In genomic region chr7:98191571-98192250, GRCm38 (mm10) we compare ENCODE assay signal across 8 mouse cellular contexts. TPM values are rescaled to one million over a fixed set of nuclear protein-coding genes. Genes with fewer than 3 reads are reported as not detected.
DNase-seq lines count a peak whose midpoint lies in the region; ATAC-seq and TF ChIP-seq lines count a peak whose summit lies in the region.
"Had no signal": no experiment of that assay in that cellular context is flagged by ENCODE, and none has a peak within 500 bp of the region (broad histone marks: within the 10 kb centered on the region; RNA-seq: fewer than 3 reads in every experiment).

No protein-coding gene starts in this region.

- peak; percentile 76 for DNase-seq in midbrain, embryonic 11.5 days (ENCODE audit: low spot score, missing footprints)
- DNase-seq in lung, postnatal 25 days (ENCODE audit: low spot score) = peak; percentile 44
- DNase-seq in left cerebral cortex, postnatal 36 days (ENCODE audit: low spot score in 2 of 2) = no peak
- no peak for DNase-seq in cerebellum, adult 18-20 months

- no peak for ATAC-seq in midbrain, embryonic 11.5 days (ENCODE audit: low FRiP score)
- ATAC-seq in midbrain, embryonic 13.5 days = no peak
- ATAC-seq in kidney, embryonic 14.5 days (ENCODE audit: low FRiP score, low TSS enrichment) = peak; percentile 32; the same call in 1 of the 2 replicates

- peaks cover 56% of the 10 kb centered on the region for H3K27me3 ChIP-seq in midbrain, embryonic 11.5 days (ENCODE audit: control insufficient read depth, insufficient read depth, low read length)
- peaks cover 78% of the 10 kb centered on the region for H3K27me3 ChIP-seq in midbrain, embryonic 13.5 days
- H3K27me3 ChIP-seq in kidney, embryonic 14.5 days (ENCODE audit: control insufficient read depth, insufficient read depth, low read length) = peaks cover 38% of the 10 kb centered on the region

- H3K36me3 ChIP-seq in midbrain, embryonic 11.5 days (ENCODE audit: control insufficient read depth, insufficient read depth, low read length) = no peaks in the 10 kb centered on the region
- no peaks in the 10 kb centered on the region for H3K36me3 ChIP-seq in midbrain, embryonic 13.5 days
- no peaks in the 10 kb centered on the region for H3K36me3 ChIP-seq in kidney, embryonic 14.5 days (ENCODE audit: control insufficient read depth, insufficient read depth, low read length)
- H3K36me3 ChIP-seq: neural tube, embryonic 12.5 days had no signal

- H3K4me1 ChIP-seq in midbrain, embryonic 11.5 days (ENCODE audit: control insufficient read depth, insufficient read depth, low read length) = peaks cover 16% of the 10 kb centered on the region
- H3K4me1 ChIP-seq in midbrain, embryonic 13.5 days (replicated peaks) = peaks cover 23% of the 10 kb centered on the region
- peaks cover 5% of the 10 kb centered on the region for H3K4me1 ChIP-seq in bone marrow, adult 2 months (ENCODE audit: control insufficient read depth, insufficient read depth, low read length)
- peaks cover 9% of the 10 kb centered on the region for H3K4me1 ChIP-seq in kidney, embryonic 14.5 days (ENCODE audit: control insufficient read depth, insufficient read depth, low read length)

- no peak overlapping the region for H3K9ac ChIP-seq in midbrain, embryonic 11.5 days (ENCODE audit: low read length)
- H3K9ac ChIP-seq in midbrain, embryonic 13.5 days (replicated peaks) = no peak overlapping the region
- no peak overlapping the region for H3K9ac ChIP-seq in kidney, embryonic 14.5 days (ENCODE audit: low read depth, low read length)
- H3K9ac ChIP-seq: neural tube, embryonic 12.5 days had no signal

- peak; percentile 70 for TF ChIP-seq CTCF in bone marrow, adult 2 months (IDR thresholded peaks at IDR 0.05; ENCODE audit: control insufficient read depth, insufficient read depth, low read length)

- intact Hi-C loops in left cerebral cortex, postnatal 36 days (cut with DNase I) = loop anchor here (5.0 kb wide), 1 partner anchor 34 kb away; no protein-coding TSS in a partner anchor

- no peak for TF ChIP-seq POLR2A in bone marrow, adult 2 months (IDR thresholded peaks at IDR 0.05; ENCODE audit: borderline replicate concordance, control insufficient read depth, low read depth, low read length)

- no peak overlapping the region for H3K27ac ChIP-seq in midbrain, embryonic 11.5 days (ENCODE audit: low read depth, low read length)
- H3K27ac ChIP-seq in midbrain, embryonic 13.5 days = no peak overlapping the region
- H3K27ac ChIP-seq in bone marrow, adult 2 months (ENCODE audit: control insufficient read depth, insufficient read depth, low read depth, low read length, poor library complexity) = no peak overlapping the region
- H3K27ac ChIP-seq in kidney, embryonic 14.5 days (ENCODE audit: low read depth, low read length) = no peak overlapping the region
- H3K27ac ChIP-seq: neural tube, embryonic 12.5 days had no signal

- H3K4me2 ChIP-seq in midbrain, embryonic 11.5 days = no peak overlapping the region
- H3K4me2 ChIP-seq in midbrain, embryonic 13.5 days (replicated peaks) = no peak overlapping the region
- H3K4me2 ChIP-seq in kidney, embryonic 14.5 days (replicated peaks; ENCODE audit: low read depth, low read length) = no peak overlapping the region
- H3K4me2 ChIP-seq: neural tube, embryonic 12.5 days had no signal

- WGBS in midbrain, embryonic 11.5 days = 65% methylated on average over 17 of the region's 17 CpGs
- WGBS in midbrain, embryonic 13.5 days = 69% methylated on average over 17 of the region's 17 CpGs
- WGBS in bone marrow, adult 2 months = 70% methylated on average over 17 of the region's 17 CpGs
- 63% methylated on average over 17 of the region's 17 CpGs for WGBS in kidney, embryonic 14.5 days

- H3K4me3 ChIP-seq in midbrain, embryonic 11.5 days (ENCODE audit: low read depth, low read length) = no peak overlapping the region
- H3K4me3 ChIP-seq in midbrain, embryonic 13.5 days (replicated peaks) = no peak overlapping the region
- H3K4me3 ChIP-seq in bone marrow, adult 2 months (replicated peaks; ENCODE audit: control insufficient read depth, low read depth, low read length) = no peak overlapping the region
- H3K4me3 ChIP-seq in kidney, embryonic 14.5 days (ENCODE audit: low read length) = no peak overlapping the region
- H3K4me3 ChIP-seq: neural tube, embryonic 12.5 days had no signal

- no peaks in the 10 kb centered on the region for H3K9me3 ChIP-seq in midbrain, embryonic 11.5 days (ENCODE audit: control insufficient read depth, low read length)
- no peaks in the 10 kb centered on the region for H3K9me3 ChIP-seq in midbrain, embryonic 13.5 days
- H3K9me3 ChIP-seq in kidney, embryonic 14.5 days (ENCODE audit: control insufficient read depth, low read length) = no peaks in the 10 kb centered on the region
- H3K9me3 ChIP-seq: neural tube, embryonic 12.5 days had no signal

RNA-seq across cellular contexts. Expression of gene B3gnt6, which starts 7.6 kb away (rescaled TPM):
- polyA plus RNA-seq in midbrain, embryonic 11.5 days (2014; fragmentation: Nextera tagmentation; extraction: Ambion mirVana) = 0.07 TPM in 1 of 2 replicates, not detected in the other
- polyA plus RNA-seq in midbrain, embryonic 13.5 days (2015; fragmentation: Nextera tagmentation; extraction: Ambion mirVana) = 0.07 and 0.10 TPM in 2 replicates
- 0.62 TPM in 1 of 2 replicates, not detected in the other for polyA plus RNA-seq in bone marrow, adult 2 months (2011; ENCODE audit: insufficient read depth, insufficient read length, low replicate concordance, missing spikeins)
- polyA plus RNA-seq in kidney, embryonic 14.5 days (2014; fragmentation: Nextera tagmentation; extraction: Ambion mirVana) = 0.15 TPM in 1 of 2 replicates, not detected in the other
- under 1 TPM; 0.35 to 0.50 TPM for total RNA-seq in left cerebral cortex, postnatal 36 days (2021)

RNA-seq across cellular contexts. Expression of gene Capn5, which starts 13.6 kb away (rescaled TPM):
- 3.5 and 3.7 TPM in 2 replicates for polyA plus RNA-seq in midbrain, embryonic 11.5 days (2014; fragmentation: Nextera tagmentation; extraction: Ambion mirVana)
- 10.1 and 10.8 TPM in 2 replicates for polyA plus RNA-seq in midbrain, embryonic 13.5 days (2015; fragmentation: Nextera tagmentation; extraction: Ambion mirVana)
- polyA plus RNA-seq in bone marrow, adult 2 months (2011; ENCODE audit: insufficient read depth, insufficient read length, low replicate concordance, missing spikeins) = 16.3 and 17.2 TPM in 2 replicates
- polyA plus RNA-seq in kidney, embryonic 14.5 days (2014; fragmentation: Nextera tagmentation; extraction: Ambion mirVana) = 4.8 and 10.4 TPM in 2 replicates
- 10 to 100 TPM; 35.9 to 37.6 TPM for total RNA-seq in left cerebral cortex, postnatal 36 days (2021)

RNA-seq across cellular contexts. Expression of gene Omp, which starts 46.4 kb away (rescaled TPM):
- polyA plus RNA-seq in midbrain, embryonic 11.5 days (2014; fragmentation: Nextera tagmentation; extraction: Ambion mirVana) = 0.18 and 0.23 TPM in 2 replicates
- polyA plus RNA-seq in midbrain, embryonic 13.5 days (2015; fragmentation: Nextera tagmentation; extraction: Ambion mirVana) = 0.21 and 0.28 TPM in 2 replicates
- polyA plus RNA-seq in bone marrow, adult 2 months (2011; ENCODE audit: insufficient read depth, insufficient read length, low replicate concordance, missing spikeins) = 2.1 and 4.7 TPM in 2 replicates
- polyA plus RNA-seq in kidney, embryonic 14.5 days (2014; fragmentation: Nextera tagmentation; extraction: Ambion mirVana) = 0.20 and 0.51 TPM in 2 replicates
- under 1 TPM; 0.57 to 0.79 TPM for total RNA-seq in left cerebral cortex, postnatal 36 days (2021)

Comparison
In these comparisons a context has a peak if more than half of its experiments do, and no peak if none do; other contexts are left out.
1. DNase-seq: peak in midbrain, embryonic 11.5 days (single experiment) and lung, postnatal 25 days (single experiment); none in left cerebral cortex, postnatal 36 days (0 of 2) and cerebellum, adult 18-20 months (0 of 2).